Mouse (Mus musculus): ENCODE data around the gene Pfn1. TPM values are rescaled to one million over a fixed set of nuclear protein-coding genes. Genes with fewer than 3 reads are reported as not detected.

The Pfn1 gene
- 100 to 1,000 TPM; 376 to 385 TPM for total RNA-seq (2021)

GRCm38 (mm10) chr11:70654198-70654922 is at the start of gene Pfn1:
Gene Pfn1, minus strand, starts transcription at chr11:70654644.
- peak; percentile 63 to 65 for DNase-seq (ENCODE audit: extremely low spot score in 1 of 2, low spot score in 1 of 2)

- no peak for DNase-seq (ENCODE audit: extremely low spot score in 1 of 2, low spot score in 1 of 2)
Observed at GRCm38 (mm10) chr11:70702781-70703180, 48.3 kb upstream of the Pfn1 start.

- no peak for DNase-seq (ENCODE audit: extremely low spot score in 1 of 2, low spot score in 1 of 2)
Observed at GRCm38 (mm10) chr11:70701984-70702733, 47.7 kb upstream of the Pfn1 start.

- no peak for DNase-seq (ENCODE audit: extremely low spot score in 1 of 2, low spot score in 1 of 2)
Observed at GRCm38 (mm10) chr11:70701221-70701955, 46.9 kb upstream of the Pfn1 start.

GRCm38 (mm10) chr11:70700613-70701012 is 46.2 kb upstream of the Pfn1 start:
- peak; percentile 45 to 60 for DNase-seq (ENCODE audit: extremely low spot score in 1 of 2, low spot score in 1 of 2)

- peak; percentile 90 to 93 for DNase-seq (ENCODE audit: extremely low spot score in 1 of 2, low spot score in 1 of 2)
Observed at GRCm38 (mm10) chr11:70699722-70700556, 45.5 kb upstream of the Pfn1 start, which contains the start of the genes Inca1 and Kif1c. Gene Inca1, minus strand, starts transcription at chr11:70700155. Gene Kif1c, plus strand, starts transcription at chr11:70700548.

GRCm38 (mm10) chr11:70699051-70699450 is 44.6 kb upstream of the Pfn1 start:
- no peak for DNase-seq (ENCODE audit: extremely low spot score in 1 of 2, low spot score in 1 of 2)

- DNase-seq (ENCODE audit: extremely low spot score in 1 of 2, low spot score in 1 of 2): no peak
Observed at GRCm38 (mm10) chr11:70697376-70697775, 42.9 kb upstream of the Pfn1 start.

GRCm38 (mm10) chr11:70693504-70693903 is 39.1 kb upstream of the Pfn1 start:
- DNase-seq (ENCODE audit: extremely low spot score in 1 of 2, low spot score in 1 of 2): no peak

GRCm38 (mm10) chr11:70689578-70689977 is 35.1 kb upstream of the Pfn1 start:
- DNase-seq (ENCODE audit: extremely low spot score in 1 of 2, low spot score in 1 of 2): no peak

- no peak for DNase-seq (ENCODE audit: extremely low spot score in 1 of 2, low spot score in 1 of 2)
Observed at GRCm38 (mm10) chr11:70688372-70688771, 33.9 kb upstream of the Pfn1 start.

- peak; percentile 81 to 90 for DNase-seq (ENCODE audit: extremely low spot score in 1 of 2, low spot score in 1 of 2)
Observed at GRCm38 (mm10) chr11:70687601-70688199, 33.3 kb upstream of the Pfn1 start, which contains the start of gene Camta2. Gene Camta2, minus strand, starts transcription at chr11:70688105.

GRCm38 (mm10) chr11:70686901-70687566 is 32.6 kb upstream of the Pfn1 start:
- peak in 1 of 2 experiments; percentile 41 for DNase-seq (ENCODE audit: extremely low spot score in 1 of 2, low spot score in 1 of 2)

- DNase-seq (ENCODE audit: extremely low spot score in 1 of 2, low spot score in 1 of 2): no peak
Observed at GRCm38 (mm10) chr11:70683640-70684039, 29.2 kb upstream of the Pfn1 start.

GRCm38 (mm10) chr11:70681897-70682581 is 27.6 kb upstream of the Pfn1 start:
- DNase-seq (ENCODE audit: extremely low spot score in 1 of 2, low spot score in 1 of 2): peak in 1 of 2 experiments; percentile 31

- no peak for DNase-seq (ENCODE audit: extremely low spot score in 1 of 2, low spot score in 1 of 2)
Observed at GRCm38 (mm10) chr11:70681170-70681569, 26.7 kb upstream of the Pfn1 start.

- no peak for DNase-seq (ENCODE audit: extremely low spot score in 1 of 2, low spot score in 1 of 2)
Observed at GRCm38 (mm10) chr11:70679894-70680293, 25.4 kb upstream of the Pfn1 start.

- no peak for DNase-seq (ENCODE audit: extremely low spot score in 1 of 2, low spot score in 1 of 2)
Observed at GRCm38 (mm10) chr11:70679361-70679760, 24.9 kb upstream of the Pfn1 start.

Measured in layer of hippocampus, postnatal 25 days (tissue).